Mouse (Mus musculus) forebrain, embryonic 10.5 days (tissue): ENCODE data around the gene Lrfn3. TPM values are rescaled to one million over a fixed set of nuclear protein-coding genes. Genes with fewer than 3 reads are reported as not detected.

Source experiments
- DNase-seq: peaks from one replicate; pipeline ENCODE4 v3.0.0-alpha.2; 2017; ENCODE audit warnings: low spot score; ENCODE audit errors: extremely low spot score
- H3K27ac ChIP-seq: fragments of 300-500 bp; sonication (generic); 2 replicates; pipeline ENCODE4 v1.5.1; 2016; ENCODE audit warnings: mild to moderate bottlenecking
- H3K27me3 ChIP-seq: fragments of 300-500 bp; sonication (generic); 2 replicates; pipeline ENCODE4 v1.6.1; 2016; ENCODE audit warnings: mild to moderate bottlenecking; ENCODE audit not compliant: poor library complexity, severe bottlenecking
- H3K36me3 ChIP-seq: fragments of 300-500 bp; sonication (generic); replicated peaks from 2 replicates; pipeline ENCODE4 v1.6.1; 2016; ENCODE audit warnings: mild to moderate bottlenecking, moderate library complexity
- H3K4me1 ChIP-seq: fragments of 300-500 bp; sonication (generic); 2 replicates; pipeline ENCODE4 v1.6.1; 2016
- H3K4me3 ChIP-seq: fragments of 300-500 bp; sonication (generic); 2 replicates; pipeline ENCODE4 v1.5.1; 2016; ENCODE audit warnings: mild to moderate bottlenecking, moderate library complexity
- H3K9me3 ChIP-seq: fragments of 300-500 bp; sonication (generic); 2 replicates; pipeline ENCODE4 v1.6.1; 2016; ENCODE audit warnings: mild to moderate bottlenecking, moderate library complexity
- WGBS: fragments of 180-500 bp; shearing (Covaris S2); methylation state at CpG from one replicate; pipeline ENCODE4 v1.1.7; 2016; 5-methylcytosine and 5-hydroxymethylcytosine counted together
- polyA plus RNA-seq: library from polyadenylated mRNA; unstranded; fragments of >200 nt; fragmentation: Nextera tagmentation; extraction: Ambion mirVana; gene quantifications from 2 replicates; pipeline ENCODE4 v1.2.1, GENCODE M21; 2016

The Lrfn3 gene
- 5.3 and 5.6 TPM in 2 replicates for polyA plus RNA-seq

GRCm38 (mm10) chr7:30362652-30363343 lies at the start of gene Lrfn3:
Gene Lrfn3 (minus strand): TSS chr7:30362772.
- Histone ChIP-seq H3K4me1 (peaks cover 52% of the 10 kb centered on the region), H3K4me3 (peak within 1 kb of the TSS; percentile 87), H3K9me3 (peaks cover 10% of the 10 kb centered on the region), H3K27me3 (peaks cover 20% of the 10 kb centered on the region), H3K27ac (peak within 1 kb of the TSS; percentile 91), H3K36me3 (peaks cover 19% of the 10 kb centered on the region)
- WGBS = 1% methylated on average over 50 of the region's 55 CpGs
- peak; percentile 69 for DNase-seq

- Histone ChIP-seq H3K27ac (no peak overlapping the region), H3K36me3 (no peaks in the 10 kb centered on the region), H3K4me3 (no peak overlapping the region), H3K27me3 (no peaks in the 10 kb centered on the region), H3K4me1 (no peaks in the 10 kb centered on the region), H3K9me3 (no peaks in the 10 kb centered on the region)
- DNase-seq = no peak
- 83% methylated on average over 3 of the region's 3 CpGs for WGBS
Observed at GRCm38 (mm10) chr7:30411023-30411422, 48.5 kb upstream of the Lrfn3 start.

GRCm38 (mm10) chr7:30409789-30410188 lies 47.2 kb upstream of the Lrfn3 start:
- Histone ChIP-seq H3K9me3 (no peaks in the 10 kb centered on the region), H3K27ac (no peak overlapping the region), H3K27me3 (no peaks in the 10 kb centered on the region), H3K4me1 (no peaks in the 10 kb centered on the region), H3K4me3 (no peak overlapping the region), H3K36me3 (no peaks in the 10 kb centered on the region)
- 82% methylated on average over 2 of the region's 2 CpGs for WGBS
- no peak for DNase-seq

GRCm38 (mm10) chr7:30408639-30409038 lies 46.1 kb upstream of the Lrfn3 start:
- no peak for DNase-seq
- H3K27me3 ChIP-seq = no peaks in the 10 kb centered on the region
- no peaks in the 10 kb centered on the region for H3K9me3 ChIP-seq
- H3K36me3 ChIP-seq = no peaks in the 10 kb centered on the region
- H3K4me1 ChIP-seq = no peaks in the 10 kb centered on the region
- no peak overlapping the region for H3K4me3 ChIP-seq
- H3K27ac ChIP-seq = no peak overlapping the region
- WGBS = 90% methylated on average over 3 of the region's 3 CpGs

GRCm38 (mm10) chr7:30402343-30402742 lies 39.8 kb upstream of the Lrfn3 start:
- no peaks in the 10 kb centered on the region for H3K4me1 ChIP-seq
- no peaks in the 10 kb centered on the region for H3K36me3 ChIP-seq
- no peak overlapping the region for H3K27ac ChIP-seq
- H3K4me3 ChIP-seq = no peak overlapping the region
- H3K9me3 ChIP-seq = no peaks in the 10 kb centered on the region
- WGBS = 74% methylated on average over 4 of the region's 4 CpGs
- no peaks in the 10 kb centered on the region for H3K27me3 ChIP-seq
- DNase-seq = no peak

- Histone ChIP-seq H3K4me3 (no peak overlapping the region), H3K36me3 (no peaks in the 10 kb centered on the region), H3K9me3 (no peaks in the 10 kb centered on the region), H3K27ac (no peak overlapping the region), H3K27me3 (no peaks in the 10 kb centered on the region), H3K4me1 (no peaks in the 10 kb centered on the region)
- DNase-seq = no peak
- 62% methylated on average over 7 of the region's 7 CpGs for WGBS
Observed at GRCm38 (mm10) chr7:30399671-30400070, 37.1 kb upstream of the Lrfn3 start.

- no peak overlapping the region for H3K4me3 ChIP-seq
- no peaks in the 10 kb centered on the region for H3K9me3 ChIP-seq
- H3K27ac ChIP-seq = no peak overlapping the region
- H3K36me3 ChIP-seq = no peaks in the 10 kb centered on the region
- no peak for DNase-seq
- H3K27me3 ChIP-seq = no peaks in the 10 kb centered on the region
- 44% methylated on average over 2 of the region's 2 CpGs for WGBS
- no peaks in the 10 kb centered on the region for H3K4me1 ChIP-seq
Observed at GRCm38 (mm10) chr7:30394871-30395270, 32.3 kb upstream of the Lrfn3 start.

- Histone ChIP-seq H3K27ac (no peak overlapping the region), H3K4me1 (no peaks in the 10 kb centered on the region), H3K4me3 (no peak overlapping the region), H3K36me3 (no peaks in the 10 kb centered on the region), H3K9me3 (no peaks in the 10 kb centered on the region), H3K27me3 (no peaks in the 10 kb centered on the region)
- DNase-seq = no peak
- WGBS = 63% methylated on average over 11 of the region's 11 CpGs
Observed at GRCm38 (mm10) chr7:30394379-30394778, 31.8 kb upstream of the Lrfn3 start.

GRCm38 (mm10) chr7:30393631-30394030 lies 31.1 kb upstream of the Lrfn3 start:
- WGBS = 88% methylated on average over 4 of the region's 4 CpGs
- H3K4me1 ChIP-seq = no peaks in the 10 kb centered on the region
- H3K27ac ChIP-seq = 0 out of 2 replicates have a peak overlapping the region, but pooled peaks have one; percentile 5
- H3K27me3 ChIP-seq = no peaks in the 10 kb centered on the region
- H3K36me3 ChIP-seq = no peaks in the 10 kb centered on the region
- no peak overlapping the region for H3K4me3 ChIP-seq
- no peaks in the 10 kb centered on the region for H3K9me3 ChIP-seq
- no peak for DNase-seq

GRCm38 (mm10) chr7:30392746-30393520 lies 30.4 kb upstream of the Lrfn3 start:
- H3K4me3 ChIP-seq = no peak overlapping the region
- H3K9me3 ChIP-seq = no peaks in the 10 kb centered on the region
- WGBS = 79% methylated on average over 4 of the region's 4 CpGs
- H3K36me3 ChIP-seq = no peaks in the 10 kb centered on the region
- DNase-seq = no peak
- H3K27me3 ChIP-seq = no peaks in the 10 kb centered on the region
- H3K4me1 ChIP-seq = no peaks in the 10 kb centered on the region
- no peak overlapping the region for H3K27ac ChIP-seq

GRCm38 (mm10) chr7:30384106-30384505 lies 21.5 kb upstream of the Lrfn3 start:
- H3K4me3 ChIP-seq = no peak overlapping the region
- no peaks in the 10 kb centered on the region for H3K9me3 ChIP-seq
- no peaks in the 10 kb centered on the region for H3K4me1 ChIP-seq
- DNase-seq = no peak
- no peak overlapping the region for H3K27ac ChIP-seq
- 83% methylated on average over 9 of the region's 9 CpGs for WGBS
- no peaks in the 10 kb centered on the region for H3K27me3 ChIP-seq
- H3K36me3 ChIP-seq = no peaks in the 10 kb centered on the region

GRCm38 (mm10) chr7:30380061-30380460 lies 17.5 kb upstream of the Lrfn3 start:
- Histone ChIP-seq H3K27me3 (no peaks in the 10 kb centered on the region), H3K4me1 (no peaks in the 10 kb centered on the region), H3K4me3 (no peak overlapping the region), H3K36me3 (no peaks in the 10 kb centered on the region), H3K27ac (no peak overlapping the region), H3K9me3 (no peaks in the 10 kb centered on the region)
- DNase-seq = no peak
- 65% methylated on average over 5 of the region's 5 CpGs for WGBS

- Histone ChIP-seq H3K4me1 (peaks cover 8% of the 10 kb centered on the region; the same call in 1 of the 2 replicates), H3K36me3 (no peaks in the 10 kb centered on the region), H3K4me3 (peak overlapping the region; percentile 56), H3K9me3 (no peaks in the 10 kb centered on the region), H3K27me3 (no peaks in the 10 kb centered on the region), H3K27ac (peak overlapping the region; percentile 84)
- 1% methylated on average over 21 of the region's 21 CpGs for WGBS
- peak; percentile 93 for DNase-seq
Observed at GRCm38 (mm10) chr7:30373501-30373962, 11.0 kb upstream of the Lrfn3 start.
